Mouse (Mus musculus): ENCODE results near the gene Fam196b.

The Fam196b gene

GRCm38 (mm10) chr11:34314534-34315379 is at the start of gene Fam196b:
Fam196b (plus strand) TSS chr11:34314822.
- peak; percentile 14 for DNase-seq

- DNase-seq, result no peak
These were observed 42.6 kb upstream of the Fam196b start for GRCm38 (mm10) chr11:34272016-34272415.

GRCm38 (mm10) chr11:34275941-34276340 is 38.7 kb upstream of the Fam196b start:
- DNase-seq, result peak; percentile 66

GRCm38 (mm10) chr11:34276363-34277046 is 38.1 kb upstream of the Fam196b start:
- no peak for DNase-seq

- DNase-seq, result no peak
These were observed 37.6 kb upstream of the Fam196b start for GRCm38 (mm10) chr11:34277047-34277445.

- DNase-seq, result no peak
These were observed 30.4 kb upstream of the Fam196b start for GRCm38 (mm10) chr11:34284124-34284808.

GRCm38 (mm10) chr11:34290265-34290664 is 24.4 kb upstream of the Fam196b start:
- no peak for DNase-seq

- no peak for DNase-seq
These were observed 23.9 kb upstream of the Fam196b start for GRCm38 (mm10) chr11:34290708-34291107.

- DNase-seq, result no peak
These were observed 23.3 kb upstream of the Fam196b start for GRCm38 (mm10) chr11:34291304-34291703.

- no peak for DNase-seq
These were observed 16.8 kb upstream of the Fam196b start for GRCm38 (mm10) chr11:34297698-34298378.

GRCm38 (mm10) chr11:34299550-34299949 is 15.1 kb upstream of the Fam196b start:
- DNase-seq, result no peak

GRCm38 (mm10) chr11:34300064-34300463 is 14.6 kb upstream of the Fam196b start:
- no peak for DNase-seq

GRCm38 (mm10) chr11:34306231-34306630 is 8.4 kb upstream of the Fam196b start:
- no peak for DNase-seq

GRCm38 (mm10) chr11:34308731-34309130 is 5.9 kb upstream of the Fam196b start:
- DNase-seq, result no peak

- no peak for DNase-seq
These were observed 5.3 kb upstream of the Fam196b start for GRCm38 (mm10) chr11:34309360-34309759.

GRCm38 (mm10) chr11:34311717-34312116 is 2.9 kb upstream of the Fam196b start:
- DNase-seq, result no peak

GRCm38 (mm10) chr11:34312208-34312607 is 2.4 kb upstream of the Fam196b start:
- no peak for DNase-seq

- no peak for DNase-seq
These were observed 761 bp downstream of the Fam196b start for GRCm38 (mm10) chr11:34315383-34315782.

GRCm38 (mm10) chr11:34316176-34316575 is 1.6 kb downstream of the Fam196b start:
- DNase-seq, result no peak

- no peak for DNase-seq
These were observed 2.4 kb downstream of the Fam196b start for GRCm38 (mm10) chr11:34317001-34317400.

- DNase-seq, result no peak
These were observed 4.7 kb downstream of the Fam196b start for GRCm38 (mm10) chr11:34319282-34319681.

GRCm38 (mm10) chr11:34323664-34324063 is 9.0 kb downstream of the Fam196b start:
- no peak for DNase-seq

Data from thymus, postnatal 4 days (tissue).